Comparison of ENCODE assay signal across 18 mouse cellular contexts in the genomic region with DNA sequence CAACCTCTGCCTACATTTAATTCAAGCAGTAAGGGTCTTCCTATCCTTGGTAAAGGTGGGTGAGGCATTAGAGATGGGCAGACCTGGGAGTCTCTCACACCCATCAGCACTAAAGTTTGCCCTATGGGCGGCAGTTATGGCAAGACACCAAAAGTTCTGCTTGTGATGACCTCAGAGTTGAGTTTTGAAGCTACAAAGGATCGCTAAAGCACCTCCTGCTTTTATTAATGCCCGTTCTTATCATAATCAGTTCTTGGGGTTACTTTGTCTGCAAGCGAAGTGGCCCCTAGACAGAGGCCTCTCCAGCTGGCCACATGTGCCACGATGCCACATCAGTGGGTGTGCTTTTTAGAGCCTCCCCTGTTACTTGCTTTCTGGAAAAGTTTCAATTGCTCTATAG. TPM values are rescaled to one million over a fixed set of nuclear protein-coding genes. Genes with fewer than 3 reads are reported as not detected.
A peak's percentile ranks its signal among the peaks of the same experiment; 100 is the strongest.
DNase-seq lines count a peak whose midpoint lies in the region; ATAC-seq and TF ChIP-seq lines count a peak whose summit lies in the region.
"Had no signal": no experiment of that assay in that cellular context is flagged by ENCODE, and none has a peak within 500 bp of the region (broad histone marks: within the 10 kb centered on the region; RNA-seq: fewer than 3 reads in every experiment).

No protein-coding gene starts in this region.

- no peak for TF ChIP-seq POLR2A in MEL (IDR thresholded peaks at IDR 0.05; ENCODE audit: control insufficient read depth in 1 of 2, insufficient read depth in 1 of 2, low read depth in 1 of 2, low read length in 2 of 2, poor library complexity in 1 of 2)

- peaks cover 26% of the 10 kb centered on the region for H3K4me1 ChIP-seq in heart, embryonic 11.5 days (ENCODE audit: control insufficient read depth, insufficient read depth, low read length)
- peaks cover 38% of the 10 kb centered on the region for H3K4me1 ChIP-seq in heart, embryonic 12.5 days (replicated peaks)
- H3K4me1 ChIP-seq in E14TG2a.4 (replicated peaks; ENCODE audit: low read depth, low read length) (peaks cover 74% of the 10 kb centered on the region), MEL (ENCODE audit: control insufficient read depth in 1 of 2, insufficient read depth in 2 of 2, low read length in 2 of 2) (peaks cover 8 to 13% of the 10 kb centered on the region in 2 experiments; a peak in 2 of 4 replicates)

- H3K27me3 ChIP-seq in heart, embryonic 11.5 days (ENCODE audit: control insufficient read depth, insufficient read depth, low read length) = no peaks in the 10 kb centered on the region
- H3K27me3 ChIP-seq in heart, embryonic 12.5 days (replicated peaks) = peaks cover 7% of the 10 kb centered on the region; the same call in 1 of the 2 replicates
- H3K27me3 ChIP-seq in E14TG2a.4 (ENCODE audit: insufficient read depth, low read length) (no peaks in the 10 kb centered on the region), MEL (ENCODE audit: control insufficient read depth in 1 of 2, insufficient read depth in 2 of 2, low read length in 2 of 2) (no peaks in the 10 kb centered on the region)

- no peak for TF ChIP-seq RAD21 in MEL (IDR thresholded peaks at IDR 0.05; ENCODE audit: low read depth, low read length)

- TF ChIP-seq CTCF in E14TG2a.4 (conservative IDR thresholded peaks at IDR 0.05; ENCODE audit: low read length) = no peak
- no peak for TF ChIP-seq CTCF in MEL (IDR thresholded peaks at IDR 0.05 in 2 of 3, conservative IDR thresholded peaks at IDR 0.05 in 1 of 3; ENCODE audit: control insufficient read depth in 1 of 3, insufficient read depth in 1 of 3, low read depth in 2 of 3, low read length in 3 of 3, poor library complexity in 1 of 3, severe bottlenecking in 1 of 3)

- no peak for ATAC-seq in heart, embryonic 11.5 days (replicated peaks; ENCODE audit: insufficient number of reproducible peaks, low FRiP score, low TSS enrichment)
- no peak for ATAC-seq in heart, embryonic 12.5 days (ENCODE audit: insufficient number of reproducible peaks, low FRiP score)
- ATAC-seq: forebrain, embryonic 16.5 days; hindbrain, embryonic 16.5 days; inflammation-experienced regulatory T-cells, adult 6 months; intestine, postnatal 0 days had no signal

- H3K9ac ChIP-seq in heart, embryonic 11.5 days (ENCODE audit: low read depth, low read length) = no peak overlapping the region
- H3K9ac ChIP-seq in heart, embryonic 12.5 days = no peak overlapping the region
- no peak overlapping the region for H3K9ac ChIP-seq in MEL (ENCODE audit: control insufficient read depth, low read depth, low read length, poor library complexity, severe bottlenecking)
- H3K9ac ChIP-seq: embryonic facial prominence, embryonic 15.5 days; heart, embryonic 15.5 days; hindbrain, embryonic 12.5 days had no signal

- H3K9me3 ChIP-seq in heart, embryonic 11.5 days (replicated peaks; ENCODE audit: control insufficient read depth, low read length) = no peaks in the 10 kb centered on the region
- no peaks in the 10 kb centered on the region for H3K9me3 ChIP-seq in heart, embryonic 12.5 days (replicated peaks)
- no peaks in the 10 kb centered on the region for H3K9me3 ChIP-seq in E14TG2a.4 (ENCODE audit: low read length)
- H3K9me3 ChIP-seq in MEL (replicated peaks; ENCODE audit: insufficient read depth, low read length) = no peaks in the 10 kb centered on the region
- H3K9me3 ChIP-seq: embryonic facial prominence, embryonic 15.5 days; G1E; heart, embryonic 15.5 days; hindbrain, embryonic 12.5 days had no signal

- no peak overlapping the region for H3K27ac ChIP-seq in heart, embryonic 11.5 days (ENCODE audit: low read depth, low read length)
- H3K27ac ChIP-seq in heart, embryonic 12.5 days (ENCODE audit: poor library complexity, severe bottlenecking) = no peak overlapping the region
- H3K27ac ChIP-seq in MEL (ENCODE audit: control insufficient read depth, low read depth, low read length) = no peak overlapping the region
- H3K27ac ChIP-seq: embryonic facial prominence, embryonic 15.5 days; heart, adult 2 months; heart, embryonic 15.5 days; hindbrain, embryonic 12.5 days had no signal

- WGBS in heart, embryonic 11.5 days (ENCODE audit: insufficient replicate concordance) = 67% methylated on average over 5 of the region's 5 CpGs
- WGBS in heart, embryonic 12.5 days = 62% methylated on average over 5 of the region's 5 CpGs

- no peaks in the 10 kb centered on the region for H3K36me3 ChIP-seq in heart, embryonic 11.5 days (ENCODE audit: control insufficient read depth, insufficient read depth, low read length)
- H3K36me3 ChIP-seq in heart, embryonic 12.5 days = no peaks in the 10 kb centered on the region
- H3K36me3 ChIP-seq in E14TG2a.4 (ENCODE audit: insufficient read depth, low read length) = no peaks in the 10 kb centered on the region
- peaks cover 0 to 3% of the 10 kb centered on the region in 2 experiments; a peak in 2 of 4 replicates for H3K36me3 ChIP-seq in MEL (ENCODE audit: control insufficient read depth in 1 of 2, insufficient read depth in 2 of 2, low read length in 2 of 2)
- H3K36me3 ChIP-seq: embryonic facial prominence, embryonic 15.5 days; G1E; heart, embryonic 15.5 days; hindbrain, embryonic 12.5 days had no signal

- TF ChIP-seq EP300 in MEL (IDR thresholded peaks at IDR 0.05; ENCODE audit: low read depth in 1 of 2, low read length in 2 of 2) = no peak

- DNase-seq in embryo, embryonic 10 days (ENCODE audit: low spot score) = peak; percentile 7
- DNase-seq in embryo, embryonic 10.5 days (ENCODE audit: low spot score) = no peak
- DNase-seq in MEL (ENCODE audit: low read depth, low spot score) = peak; percentile 27
- no peak for DNase-seq in kidney, postnatal 10 days

- H3K4me3 ChIP-seq in heart, embryonic 11.5 days (ENCODE audit: low read depth, low read length) = no peak overlapping the region
- H3K4me3 ChIP-seq in heart, embryonic 12.5 days = no peak overlapping the region
- H3K4me3 ChIP-seq in E14TG2a.4 (replicated peaks; ENCODE audit: low read length) = 0 out of 2 replicates have a peak overlapping the region, but pooled peaks have one; percentile 91
- no peak overlapping the region for H3K4me3 ChIP-seq in MEL (ENCODE audit: control insufficient read depth in 1 of 2, insufficient read depth in 1 of 2, low read depth in 2 of 2, low read length in 2 of 2)
- H3K4me3 ChIP-seq: erythroblast, embryonic 14.5 days; heart, adult 2 months; hindbrain, embryonic 12.5 days had no signal

- H3K79me2 ChIP-seq in MEL (ENCODE audit: control insufficient read depth, insufficient read depth, low read length, poor library complexity) = no peaks in the 10 kb centered on the region; the same call in 1 of the 2 replicates

- H3K4me2 ChIP-seq in heart, embryonic 11.5 days = peak overlapping the region; percentile 96; the same call in 1 of the 2 replicates
- H3K4me2 ChIP-seq in heart, embryonic 12.5 days = no peak overlapping the region
- H3K4me2 ChIP-seq: hindbrain, embryonic 12.5 days had no signal

TF ChIP-seq in MEL, 35 proteins besides CTCF, POLR2A, EP300 and RAD21:
- TF ChIP-seq CHD1 (IDR thresholded peaks at IDR 0.05; ENCODE audit: low read depth, low read length) (no peak), POLR2AphosphoS5 (IDR thresholded peaks at IDR 0.05; ENCODE audit: borderline replicate concordance, low read depth, low read length) (no peak), UBTF (IDR thresholded peaks at IDR 0.05; ENCODE audit: borderline replicate concordance, insufficient read depth, low read depth, low read length) (no peak), ZC3H11A (IDR thresholded peaks at IDR 0.05; ENCODE audit: low read depth, low read length) (no peak), GATA1 (IDR thresholded peaks at IDR 0.05; ENCODE audit: low read depth, low read length) (no peak), CHD2 (IDR thresholded peaks at IDR 0.05; ENCODE audit: low read length) (no peak), NRF1 (IDR thresholded peaks at IDR 0.05; ENCODE audit: insufficient read depth, low read depth, low read length, poor library complexity, severe bottlenecking) (no peak), TBP (IDR thresholded peaks at IDR 0.05; ENCODE audit: low read depth, low read length) (no peak), HCFC1 (IDR thresholded peaks at IDR 0.05; ENCODE audit: low read depth, low read length) (no peak), POLR2AphosphoS2 (IDR thresholded peaks at IDR 0.05; ENCODE audit: low read length) (no peak), NELFE (IDR thresholded peaks at IDR 0.05; ENCODE audit: low read depth, low read length) (no peak), SIN3A (IDR thresholded peaks at IDR 0.05; ENCODE audit: low read length) (no peak), TCF12 (IDR thresholded peaks at IDR 0.05; ENCODE audit: low read depth, low read length) (no peak), ETS1 (IDR thresholded peaks at IDR 0.05; ENCODE audit: low read depth, low read length) (no peak), USF2 (IDR thresholded peaks at IDR 0.05; ENCODE audit: borderline replicate concordance in 1 of 2, insufficient read depth in 1 of 2, low read depth in 1 of 2, low read length in 2 of 2) (no peak), GABPA (IDR thresholded peaks at IDR 0.05; ENCODE audit: low read depth, low read length) (no peak), KAT2A (conservative IDR thresholded peaks at IDR 0.05; ENCODE audit: low read depth, low read length) (no peak), USF1 (IDR thresholded peaks at IDR 0.05; ENCODE audit: low read depth, low read length) (no peak), RCOR1 (IDR thresholded peaks at IDR 0.05; ENCODE audit: low read depth, low read length) (no peak), TAL1 (IDR thresholded peaks at IDR 0.05; ENCODE audit: low read length) (no peak)

RNA-seq across cellular contexts. Expression of a gene that starts 1.4 kb away (rescaled TPM):
- 7.0 and 9.1 TPM in 2 replicates for polyA plus RNA-seq in heart, embryonic 11.5 days (2014; fragmentation: Nextera tagmentation; extraction: Ambion mirVana)
- polyA plus RNA-seq in heart, embryonic 12.5 days (2016; fragmentation: Nextera tagmentation; extraction: Ambion mirVana) = 11.6 and 11.7 TPM in 2 replicates
- total RNA-seq in MEL (2012; rRNA removed) = 2.5 and 2.9 TPM in 2 replicates
- 1 to 10 TPM in 1 of 2 experiments, not detected in 1; 8.8 TPM for polyA plus RNA-seq in MEL (2012; ENCODE audit: insufficient read depth in 1 of 2, insufficient read length in 2 of 2, low read depth in 1 of 2, low replicate concordance in 2 of 2, missing spikeins in 1 of 2)

RNA-seq across cellular contexts. Expression of a gene that starts 35.8 kb away (rescaled TPM):
- 0.40 and 0.63 TPM in 2 replicates for polyA plus RNA-seq in heart, embryonic 11.5 days (2014; fragmentation: Nextera tagmentation; extraction: Ambion mirVana)
- polyA plus RNA-seq in heart, embryonic 12.5 days (2016; fragmentation: Nextera tagmentation; extraction: Ambion mirVana) = 0.19 and 0.23 TPM in 2 replicates
- not detected in 2 replicates for total RNA-seq in MEL (2012; rRNA removed)
- not detected for polyA plus RNA-seq in MEL (2012; ENCODE audit: insufficient read depth in 1 of 2, insufficient read length in 2 of 2, low read depth in 1 of 2, low replicate concordance in 2 of 2, missing spikeins in 1 of 2)
- polyA plus RNA-seq: forebrain, embryonic 11.5 days; forebrain, embryonic 16.5 days; G1E had no signal

Comparison
In these comparisons a context has a peak if more than half of its experiments do, and no peak if none do; other contexts are left out.
1. DNase-seq: peak in embryo, embryonic 10 days (single experiment) and MEL (single experiment); none in embryo, embryonic 10.5 days (single experiment) and kidney, postnatal 10 days (single experiment).